Mouse (Mus musculus) liver, postnatal 0 days (tissue): ENCODE data around the gene Gm14295. TPM values are rescaled to one million over a fixed set of nuclear protein-coding genes. Genes with fewer than 3 reads are reported as not detected.
"Not testable (repeated sequence)": the region's sequence is repeated elsewhere in the genome, so short reads cannot be mapped to it uniquely, and the experiment has no call there.

Source experiments
- ATAC-seq: fragments of 200-750 bp; cut with Nextera tagmentation; 2 replicates; pipeline ENCODE4 v1.8.0; 2017; ENCODE audit warnings: mild to moderate bottlenecking, moderate library complexity
- DNase-seq: peaks from one replicate; pipeline ENCODE4 v3.0.0-alpha.2; 2016
- H3K27ac ChIP-seq: fragments of 300-500 bp; sonication (generic); 2 replicates; pipeline ENCODE4 v1.5.1; 2014; ENCODE audit warnings: antibody characterized with exemption, moderate library complexity, mild to moderate bottlenecking, low read depth
- H3K27me3 ChIP-seq: fragments of 300-500 bp; sonication (generic); 2 replicates; pipeline ENCODE4 v1.6.1; 2014; ENCODE audit warnings: low read length, control low read depth, mixed read lengths; ENCODE audit not compliant: insufficient read depth
- H3K36me3 ChIP-seq: fragments of 300-500 bp; sonication (generic); replicated peaks from 2 replicates; pipeline ENCODE4 v1.6.1; 2014; ENCODE audit warnings: mild to moderate bottlenecking, control low read depth, low read length, moderate library complexity, mixed read lengths; ENCODE audit not compliant: insufficient read depth
- H3K4me1 ChIP-seq: fragments of 300-500 bp; sonication (generic); 2 replicates; pipeline ENCODE4 v1.6.1; 2014; ENCODE audit warnings: antibody characterized with exemption, mild to moderate bottlenecking, control low read depth; ENCODE audit not compliant: insufficient read depth
- H3K4me2 ChIP-seq: fragments of 300-500 bp; sonication (generic); 2 replicates; pipeline ENCODE4 v1.6.1; 2014; ENCODE audit warnings: low read depth, mild to moderate bottlenecking, low read length, moderate library complexity, mixed read lengths
- H3K4me3 ChIP-seq: fragments of 300-500 bp; sonication (generic); 2 replicates; pipeline ENCODE4 v1.5.1; 2014; ENCODE audit warnings: low read depth, low read length
- H3K9ac ChIP-seq: fragments of 300-500 bp; sonication (generic); replicated peaks from 2 replicates; pipeline ENCODE4 v1.6.1; 2014; ENCODE audit warnings: mild to moderate bottlenecking, moderate library complexity
- H3K9me3 ChIP-seq: fragments of 300-500 bp; sonication (generic); 2 replicates; pipeline ENCODE4 v1.6.1; 2016; ENCODE audit warnings: mild to moderate bottlenecking, control low read depth, low read length, mixed read lengths
- WGBS: fragments of 180-500 bp; shearing (Covaris S2); extraction: QIAGEN DNeasy Blood & Tissue Kit; methylation state at CpG from one replicate; pipeline ENCODE4 v1.1.7; 2014; ENCODE audit not compliant: insufficient replicate concordance; 5-methylcytosine and 5-hydroxymethylcytosine counted together
- polyA plus RNA-seq: library from polyadenylated mRNA; unstranded; fragments of >200 nt; fragmentation: Nextera tagmentation; extraction: Ambion mirVana; gene quantifications from 2 replicates; pipeline ENCODE4 v1.2.1, GENCODE M21; 2015

Gm14295 gene
- 3.7 and 4.2 TPM in 2 replicates for polyA plus RNA-seq

DNA sequence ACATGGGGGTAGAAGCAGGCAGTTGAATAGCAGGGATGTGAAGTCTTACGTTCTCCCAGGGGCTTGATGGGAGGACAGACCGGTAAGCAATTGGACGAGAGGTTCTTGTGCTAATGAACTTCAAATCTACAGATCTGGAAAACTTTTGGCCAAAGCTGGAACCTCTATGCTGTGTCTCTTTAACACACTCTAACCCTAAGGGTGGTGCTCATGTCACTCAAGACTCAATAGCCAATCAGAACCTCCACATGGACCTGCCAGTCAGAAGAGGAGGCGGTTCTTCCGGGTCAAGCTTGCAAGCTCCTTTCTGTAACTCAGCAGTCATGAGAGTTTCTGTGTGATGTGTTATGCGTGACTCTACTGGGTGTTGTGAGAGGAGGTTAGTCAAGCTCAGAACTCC lies at the start of gene Gm14295:
Gm14295 (plus strand) TSS at position 301 of the 400 bp plus-strand sequence.
- H3K36me3 ChIP-seq, H3K27me3 ChIP-seq, H3K27ac ChIP-seq, H3K4me1 ChIP-seq, ATAC-seq, DNase-seq, H3K9me3 ChIP-seq, H3K9ac ChIP-seq: not testable (repeated sequence)
- no CpG with 5 or more reads among the region's 6 CpGs for WGBS
- Histone ChIP-seq H3K4me2 (peak within 1 kb of the TSS; percentile 42; the same call in 1 of the 2 replicates), H3K4me3 (peak within 1 kb of the TSS; percentile 39)

DNA sequence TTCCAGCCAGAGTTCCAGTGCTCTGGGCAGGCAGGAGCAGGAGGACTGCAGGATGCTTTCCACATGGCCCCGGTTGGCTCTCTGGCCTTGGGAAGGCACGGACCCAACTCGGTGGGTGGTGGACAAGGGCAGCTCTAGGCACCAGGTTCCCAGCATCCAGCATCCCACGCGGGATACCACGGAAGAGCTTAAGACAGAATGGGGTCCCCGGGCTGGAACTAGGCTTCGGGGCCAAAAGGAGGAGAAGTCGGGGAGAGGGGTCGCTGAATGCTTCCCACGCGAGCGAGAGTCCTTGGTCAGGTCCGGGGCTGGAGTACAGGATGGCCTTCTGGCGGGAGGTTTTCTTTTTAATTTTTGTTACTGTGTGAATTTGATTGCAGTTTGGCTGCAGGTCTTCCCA lies 373 bp downstream of the Gm14295 start:
- not testable (repeated sequence) for H3K27me3 ChIP-seq, DNase-seq, H3K36me3 ChIP-seq, ATAC-seq, H3K4me1 ChIP-seq, H3K9ac ChIP-seq, H3K27ac ChIP-seq, H3K9me3 ChIP-seq
- Histone ChIP-seq H3K4me3 (peak overlapping the region; percentile 39), H3K4me2 (peak overlapping the region; percentile 42; the same call in 1 of the 2 replicates)
- 11% methylated on average over 12 of the region's 15 CpGs for WGBS

DNA sequence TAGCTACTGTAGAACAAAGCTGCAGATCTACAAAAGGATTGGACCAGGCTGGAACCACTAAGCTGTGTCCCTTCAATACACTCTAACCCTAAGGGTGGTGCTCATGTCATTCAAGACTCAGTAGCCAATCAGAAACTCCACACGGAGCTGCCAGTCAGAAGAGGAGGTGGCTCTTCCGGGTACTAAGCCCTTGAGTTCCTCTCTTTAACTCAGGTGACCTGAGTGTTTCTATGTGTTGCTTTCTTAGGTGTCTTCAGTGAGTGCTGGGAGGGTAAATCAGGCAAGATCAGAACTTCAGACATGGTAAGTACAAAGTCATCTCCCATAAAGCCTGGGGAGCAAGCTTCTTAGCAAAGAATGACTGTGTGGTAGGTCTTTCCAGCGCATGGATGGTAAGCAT lies 32.4 kb downstream of the Gm14295 start, which contains the start of gene Gm14408:
Gm14408 (plus strand) TSS at position 301 of the 400 bp plus-strand sequence.
- ATAC-seq = not testable (repeated sequence)

More for the DNA sequence above, 32.4 kb downstream of the Gm14295 start, which contains the start of gene Gm14408:
- H3K9ac ChIP-seq, H3K36me3 ChIP-seq, H3K27me3 ChIP-seq, H3K27ac ChIP-seq, H3K4me3 ChIP-seq, H3K9me3 ChIP-seq, H3K4me2 ChIP-seq, H3K4me1 ChIP-seq, DNase-seq: not testable (repeated sequence)
- WGBS = 65% methylated on average over 1 of the region's 3 CpGs

Other genes starting within 250 kb of the Gm14295 start
- gene Gm14308, start 162.3 kb upstream of the Gm14295 start, polyA plus RNA-seq = 0.90 and 3.6 TPM in 2 replicates
- gene Zfp973, start 128.1 kb upstream of the Gm14295 start, polyA plus RNA-seq = 2.0 and 2.2 TPM in 2 replicates
- gene Gm14305, start 90.3 kb upstream of the Gm14295 start, polyA plus RNA-seq = 4.3 and 5.8 TPM in 2 replicates
- gene Gm14408, start 32.5 kb downstream of the Gm14295 start, polyA plus RNA-seq = not detected in 2 replicates
- 1.1 and 1.2 TPM in 2 replicates for gene Gm14296, start 129.2 kb downstream of the Gm14295 start, polyA plus RNA-seq
- gene Gm14419, start 202.3 kb downstream of the Gm14295 start, polyA plus RNA-seq = 2.1 and 2.2 TPM in 2 replicates